Mouse (Mus musculus) liver, postnatal 0 days (tissue): ENCODE results near the gene Nrros.

Experiments
- CTCF ChIP-seq: sonication (generic); IDR thresholded peaks from 2 replicates; pipeline ENCODE4 v1.5.1; 2016; ENCODE audit warnings: antibody characterized with exemption, low read depth
- EP300 ChIP-seq: IDR thresholded peaks from 2 replicates; pipeline ENCODE4 v1.6.1; 2016; ENCODE audit warnings: antibody characterized with exemption, low read depth, mild to moderate bottlenecking

- TF ChIP-seq CTCF (no peak), EP300 (peak; percentile 39; the same call in 1 of the 2 replicates)
Measured at GRCm38 (mm10) chr16:32113541-32114218, 51.7 kb downstream of the Nrros start.
